Mouse (Mus musculus): ENCODE measurements around the gene Azin2. TPM values are rescaled to one million over a fixed set of nuclear protein-coding genes. Genes with fewer than 3 reads are reported as not detected.

Azin2 gene
- polyA plus RNA-seq, 1 experiment = 46.0 TPM

- Histone ChIP-seq H3K27ac (ENCODE audit: insufficient read depth, low read length) (no peak overlapping the region), H3K4me3 (ENCODE audit: insufficient read depth, low read length) (no peak overlapping the region), H3K4me1 (ENCODE audit: control insufficient read depth, insufficient read depth, low read length) (no peaks in the 10 kb centered on the region)
- TF ChIP-seq POLR2A (IDR thresholded peaks at IDR 0.05; ENCODE audit: extremely low read depth, insufficient read depth, low read length) (no peak), CTCF (IDR thresholded peaks at IDR 0.05; ENCODE audit: extremely low read depth, insufficient read depth, low read length) (no peak)
These were observed 12.7 kb downstream of the Azin2 start for GRCm38 (mm10) chr4:128949470-128950005.

DNA sequence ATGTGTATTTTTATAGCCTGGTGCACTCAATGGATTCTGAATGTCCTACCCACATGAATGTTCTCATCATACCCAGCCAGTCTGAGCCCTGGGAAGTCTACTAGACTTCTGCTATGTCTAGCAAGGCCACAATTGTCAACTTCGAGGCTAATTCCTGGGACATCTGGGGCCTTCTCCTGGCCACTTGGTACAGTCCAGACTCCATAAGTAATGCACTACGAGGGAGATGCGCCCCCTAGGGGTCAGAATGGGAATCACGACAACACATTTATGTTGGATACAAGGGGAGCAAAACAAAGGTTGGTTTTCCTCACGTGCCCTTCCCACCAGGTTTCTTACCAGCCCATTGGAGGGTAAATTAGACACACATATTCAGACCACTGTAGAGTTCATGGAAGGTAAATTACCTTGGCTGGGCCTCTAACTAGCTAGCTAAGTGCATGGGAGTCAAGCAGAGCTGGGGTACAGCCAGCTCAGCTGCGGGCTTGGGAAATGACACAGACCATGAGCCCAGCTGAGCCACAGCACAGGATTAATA lies 14.0 kb downstream of the Azin2 start:
- TF ChIP-seq POLR2A (IDR thresholded peaks at IDR 0.05; ENCODE audit: extremely low read depth, insufficient read depth, low read length) = no peak
- TF ChIP-seq CTCF (IDR thresholded peaks at IDR 0.05; ENCODE audit: extremely low read depth, insufficient read depth, low read length) = peak; percentile 60
- Histone ChIP-seq H3K27ac (ENCODE audit: insufficient read depth, low read length) (no peak overlapping the region), H3K4me3 (ENCODE audit: insufficient read depth, low read length) (no peak overlapping the region)

DNA sequence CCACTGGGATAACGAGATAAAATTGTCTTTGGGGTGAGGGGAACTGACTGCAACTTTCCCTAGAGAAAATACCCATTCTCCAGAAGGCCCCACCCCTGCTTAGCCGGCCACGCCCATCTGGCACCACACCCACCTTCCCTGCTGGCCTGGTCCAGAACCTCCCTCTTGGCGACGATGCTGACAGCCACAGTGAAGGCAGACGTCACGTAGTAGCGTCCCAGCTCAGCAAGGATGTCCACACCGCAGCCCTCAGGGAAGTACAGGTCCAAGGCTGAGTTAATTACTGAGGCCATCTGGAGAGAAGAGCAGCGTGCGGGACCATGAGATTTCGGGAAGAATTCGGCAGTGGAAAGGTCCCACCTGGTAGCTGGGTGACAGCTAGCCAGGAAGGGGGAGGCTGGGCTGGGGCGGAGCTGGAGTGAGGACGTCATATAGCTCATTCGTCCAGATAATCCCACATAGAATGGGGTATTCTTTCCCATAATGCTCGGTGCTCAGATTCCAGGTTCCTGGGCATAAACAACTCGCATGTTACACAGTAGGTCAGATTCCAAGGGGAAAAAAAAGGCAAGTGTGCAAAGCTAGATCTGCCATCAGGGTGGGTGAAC lies 14.8 kb downstream of the Azin2 start:
- H3K27ac ChIP-seq (ENCODE audit: insufficient read depth, low read length) = no peak overlapping the region
- no peaks in the 10 kb centered on the region for H3K4me1 ChIP-seq (ENCODE audit: control insufficient read depth, insufficient read depth, low read length)
- no peak for TF ChIP-seq CTCF (IDR thresholded peaks at IDR 0.05; ENCODE audit: extremely low read depth, insufficient read depth, low read length)
- TF ChIP-seq POLR2A (IDR thresholded peaks at IDR 0.05; ENCODE audit: extremely low read depth, insufficient read depth, low read length) = no peak
- H3K4me3 ChIP-seq (ENCODE audit: insufficient read depth, low read length) = no peak overlapping the region

More for the DNA sequence above, 14.0 kb downstream of the Azin2 start:
- H3K4me1 ChIP-seq (ENCODE audit: control insufficient read depth, insufficient read depth, low read length) = no peaks in the 10 kb centered on the region

DNA sequence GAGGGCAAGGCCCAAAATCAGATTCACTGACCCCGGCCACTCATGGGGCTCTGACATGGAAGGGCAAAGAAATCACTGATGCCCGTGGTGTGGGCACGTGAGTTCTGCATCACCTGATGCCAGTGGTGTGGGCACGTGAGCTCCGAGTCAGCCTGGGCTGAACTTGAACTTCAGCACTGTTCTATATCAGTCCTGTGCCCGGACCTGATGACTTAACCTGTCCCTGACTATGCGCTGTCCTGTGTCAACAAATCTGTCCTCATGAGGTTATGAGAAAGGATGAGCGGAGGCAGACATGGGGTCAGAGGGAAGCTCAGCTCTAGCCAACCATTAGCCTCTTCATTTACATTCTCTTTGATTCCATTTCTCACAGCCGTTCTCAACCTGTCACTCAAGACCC lies 15.5 kb downstream of the Azin2 start:
- Histone ChIP-seq H3K4me1 (ENCODE audit: control insufficient read depth, insufficient read depth, low read length) (no peaks in the 10 kb centered on the region), H3K27ac (ENCODE audit: insufficient read depth, low read length) (no peak overlapping the region)
- TF ChIP-seq POLR2A (IDR thresholded peaks at IDR 0.05; ENCODE audit: extremely low read depth, insufficient read depth, low read length) = no peak
- no peak for TF ChIP-seq CTCF (IDR thresholded peaks at IDR 0.05; ENCODE audit: extremely low read depth, insufficient read depth, low read length)

DNA sequence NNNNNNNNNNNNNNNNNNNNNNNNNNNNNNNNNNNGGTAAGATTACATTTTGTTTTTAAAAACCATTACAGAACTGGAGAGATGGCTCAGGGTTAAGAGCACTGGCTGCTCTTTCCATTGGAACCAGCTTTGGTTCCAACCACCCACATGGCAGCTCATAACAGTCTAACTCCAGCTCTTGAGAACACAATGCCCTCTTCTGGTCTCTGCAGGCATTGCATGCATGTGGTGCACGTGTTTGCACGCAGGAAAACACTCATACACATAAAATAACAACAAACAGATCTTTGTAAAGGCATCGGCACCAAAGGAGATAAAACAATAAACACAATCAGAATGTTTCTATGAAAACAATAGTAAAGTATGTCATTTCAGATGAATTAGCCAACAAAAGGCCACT lies 19.9 kb downstream of the Azin2 start:
- Histone ChIP-seq H3K27ac (ENCODE audit: insufficient read depth, low read length) (no peak overlapping the region), H3K4me3 (ENCODE audit: insufficient read depth, low read length) (no peak overlapping the region), H3K4me1 (ENCODE audit: control insufficient read depth, insufficient read depth, low read length) (no peaks in the 10 kb centered on the region)
- 0 out of 2 replicates have a peak, but pooled peaks have one; percentile 31 for TF ChIP-seq CTCF (IDR thresholded peaks at IDR 0.05; ENCODE audit: extremely low read depth, insufficient read depth, low read length)
- TF ChIP-seq POLR2A (IDR thresholded peaks at IDR 0.05; ENCODE audit: extremely low read depth, insufficient read depth, low read length) = no peak

More for the DNA sequence above, 15.5 kb downstream of the Azin2 start:
- no peak overlapping the region for H3K4me3 ChIP-seq (ENCODE audit: insufficient read depth, low read length)

- H3K4me1 ChIP-seq (ENCODE audit: control insufficient read depth, insufficient read depth, low read length) = no peaks in the 10 kb centered on the region
- no peak for TF ChIP-seq POLR2A (IDR thresholded peaks at IDR 0.05; ENCODE audit: extremely low read depth, insufficient read depth, low read length)
- TF ChIP-seq CTCF (IDR thresholded peaks at IDR 0.05; ENCODE audit: extremely low read depth, insufficient read depth, low read length) = no peak
- no peak overlapping the region for H3K4me3 ChIP-seq (ENCODE audit: insufficient read depth, low read length)
- no peak overlapping the region for H3K27ac ChIP-seq (ENCODE audit: insufficient read depth, low read length)
These were observed 26.6 kb downstream of the Azin2 start for GRCm38 (mm10) chr4:128935595-128935994.

DNA sequence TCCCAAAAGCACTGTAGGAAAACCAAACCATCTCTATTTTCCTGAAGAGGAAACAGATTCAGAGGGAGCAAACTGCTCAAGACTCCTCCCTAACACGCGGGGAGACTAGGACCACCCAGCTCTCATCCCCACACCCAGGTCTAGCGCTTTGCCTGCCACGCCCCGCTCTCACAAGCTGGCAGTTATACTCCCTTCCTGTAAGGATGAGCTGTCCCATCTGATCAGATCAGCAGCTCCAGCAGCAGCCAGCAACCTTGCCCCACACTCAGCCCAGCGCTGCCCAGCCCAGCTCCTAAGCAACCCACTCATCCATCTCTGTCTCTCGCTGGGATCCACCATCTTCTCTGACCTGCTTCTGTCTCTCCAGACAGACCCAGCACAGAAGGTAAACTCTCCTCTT lies 29.5 kb downstream of the Azin2 start:
- Histone ChIP-seq H3K27ac (ENCODE audit: insufficient read depth, low read length) (no peak overlapping the region), H3K4me1 (ENCODE audit: control insufficient read depth, insufficient read depth, low read length) (no peaks in the 10 kb centered on the region), H3K4me3 (ENCODE audit: insufficient read depth, low read length) (no peak overlapping the region)
- TF ChIP-seq CTCF (IDR thresholded peaks at IDR 0.05; ENCODE audit: extremely low read depth, insufficient read depth, low read length) (no peak), POLR2A (IDR thresholded peaks at IDR 0.05; ENCODE audit: extremely low read depth, insufficient read depth, low read length) (no peak)

- Histone ChIP-seq H3K4me3 (ENCODE audit: insufficient read depth, low read length) (peak overlapping the region; percentile 34), H3K4me1 (ENCODE audit: control insufficient read depth, insufficient read depth, low read length) (peaks cover 5% of the 10 kb centered on the region), H3K27ac (ENCODE audit: insufficient read depth, low read length) (0 out of 2 replicates have a peak overlapping the region, but pooled peaks have one; percentile 49)
- TF ChIP-seq CTCF (IDR thresholded peaks at IDR 0.05; ENCODE audit: extremely low read depth, insufficient read depth, low read length) (peak; percentile 67), POLR2A (IDR thresholded peaks at IDR 0.05; ENCODE audit: extremely low read depth, insufficient read depth, low read length) (peak; percentile 80)
These were observed 37.2 kb downstream of the Azin2 start for GRCm38 (mm10) chr4:128924841-128925606.

GRCm38 (mm10) chr4:128923603-128924002 lies 38.6 kb downstream of the Azin2 start:
- peak overlapping the region; percentile 82 for H3K27ac ChIP-seq (ENCODE audit: insufficient read depth, low read length)
- TF ChIP-seq CTCF (IDR thresholded peaks at IDR 0.05; ENCODE audit: extremely low read depth, insufficient read depth, low read length) = no peak
- TF ChIP-seq POLR2A (IDR thresholded peaks at IDR 0.05; ENCODE audit: extremely low read depth, insufficient read depth, low read length) = no peak
- no peak overlapping the region for H3K4me3 ChIP-seq (ENCODE audit: insufficient read depth, low read length)
- H3K4me1 ChIP-seq (ENCODE audit: control insufficient read depth, insufficient read depth, low read length) = peaks cover 5% of the 10 kb centered on the region

Measured in cortical plate, adult 2 months (tissue).